ENCODE assay signal across 19 mouse cellular contexts in genomic region chr5:100585206-100585644, GRCm38 (mm10). TPM values are rescaled to one million over a fixed set of nuclear protein-coding genes. Genes with fewer than 3 reads are reported as not detected.
DNase-seq lines count a peak whose midpoint lies in the region; ATAC-seq and TF ChIP-seq lines count a peak whose summit lies in the region.
"Had no signal": no experiment of that assay in that cellular context is flagged by ENCODE, and none has a peak within 500 bp of the region (broad histone marks: within the 10 kb centered on the region; RNA-seq: fewer than 3 reads in every experiment).

No protein-coding gene starts in this region.

- DNase-seq in liver, postnatal 0 days: peak; percentile 26
- peak; percentile 81 for DNase-seq in CD4-positive, CD25-positive, alpha-beta regulatory T cell, adult 2 months (ENCODE audit: low read depth, low spot score)
- DNase-seq in heart, postnatal 36 days: no peak
- no peak for DNase-seq in heart, postnatal 25 days (ENCODE audit: low spot score)
- no peak for DNase-seq in midbrain, embryonic 14.5 days
- DNase-seq: adrenal gland, adult 2 months; cerebellum, postnatal 10 days; kidney, adult 8-10 months; kidney, postnatal 4 days; lung, postnatal 10 days had no signal

- H3K4me3 ChIP-seq in liver, postnatal 0 days (ENCODE audit: low read depth, low read length): no peak overlapping the region
- H3K4me3 ChIP-seq in liver, embryonic 12.5 days: no peak overlapping the region
- H3K4me3 ChIP-seq in midbrain, embryonic 14.5 days (replicated peaks; ENCODE audit: low read depth, low read length): no peak overlapping the region
- H3K4me3 ChIP-seq: embryonic facial prominence, embryonic 10.5 days; heart, embryonic 15.5 days; midbrain, embryonic 12.5 days; neural tube, embryonic 13.5 days had no signal

- H3K27ac ChIP-seq in liver, postnatal 0 days (ENCODE audit: low read depth): 0 out of 2 replicates have a peak overlapping the region, but pooled peaks have one; percentile 48
- no peak overlapping the region for H3K27ac ChIP-seq in liver, embryonic 12.5 days
- no peak overlapping the region for H3K27ac ChIP-seq in midbrain, embryonic 14.5 days (replicated peaks; ENCODE audit: low read depth, low read length)
- H3K27ac ChIP-seq: embryonic facial prominence, embryonic 10.5 days; heart, embryonic 15.5 days; hindbrain, embryonic 14.5 days; midbrain, embryonic 12.5 days; neural tube, embryonic 13.5 days had no signal

- TF ChIP-seq EP300 in liver, postnatal 0 days (IDR thresholded peaks at IDR 0.05; ENCODE audit: low read depth): no peak

- no peak overlapping the region for H3K9ac ChIP-seq in liver, postnatal 0 days (replicated peaks)
- H3K9ac ChIP-seq in liver, embryonic 12.5 days: no peak overlapping the region
- H3K9ac ChIP-seq in midbrain, embryonic 14.5 days (replicated peaks; ENCODE audit: low read length): no peak overlapping the region
- H3K9ac ChIP-seq: heart, embryonic 15.5 days; hindbrain, embryonic 14.5 days; midbrain, embryonic 12.5 days; neural tube, embryonic 13.5 days had no signal

- no peaks in the 10 kb centered on the region for H3K9me3 ChIP-seq in liver, postnatal 0 days (ENCODE audit: low read length)
- no peaks in the 10 kb centered on the region for H3K9me3 ChIP-seq in liver, embryonic 12.5 days (replicated peaks)
- H3K9me3 ChIP-seq in midbrain, embryonic 14.5 days (ENCODE audit: control insufficient read depth, low read length): no peaks in the 10 kb centered on the region
- H3K9me3 ChIP-seq: embryonic facial prominence, embryonic 10.5 days; heart, embryonic 15.5 days; midbrain, embryonic 12.5 days; neural tube, embryonic 13.5 days had no signal

- no peaks in the 10 kb centered on the region for H3K27me3 ChIP-seq in liver, postnatal 0 days (ENCODE audit: insufficient read depth, low read length)
- no peaks in the 10 kb centered on the region for H3K27me3 ChIP-seq in liver, embryonic 12.5 days (replicated peaks)
- no peaks in the 10 kb centered on the region for H3K27me3 ChIP-seq in midbrain, embryonic 14.5 days (ENCODE audit: control insufficient read depth, insufficient read depth, low read length)
- H3K27me3 ChIP-seq: heart, embryonic 15.5 days; midbrain, embryonic 12.5 days; neural tube, embryonic 13.5 days; Patski had no signal

- no peak for TF ChIP-seq CTCF in liver, postnatal 0 days (IDR thresholded peaks at IDR 0.05; ENCODE audit: low read depth)

- no peak overlapping the region for H3K4me2 ChIP-seq in liver, postnatal 0 days (ENCODE audit: low read depth, low read length)
- H3K4me2 ChIP-seq in liver, embryonic 12.5 days: no peak overlapping the region
- H3K4me2 ChIP-seq in midbrain, embryonic 14.5 days (ENCODE audit: low read length): no peak overlapping the region
- H3K4me2 ChIP-seq: heart, embryonic 15.5 days; hindbrain, embryonic 14.5 days; midbrain, embryonic 12.5 days; neural tube, embryonic 13.5 days had no signal

- H3K36me3 ChIP-seq in liver, postnatal 0 days (replicated peaks; ENCODE audit: insufficient read depth, low read length): no peaks in the 10 kb centered on the region
- H3K36me3 ChIP-seq in liver, embryonic 12.5 days: no peaks in the 10 kb centered on the region
- no peaks in the 10 kb centered on the region for H3K36me3 ChIP-seq in midbrain, embryonic 14.5 days (ENCODE audit: control insufficient read depth, insufficient read depth, low read length)
- H3K36me3 ChIP-seq: embryonic facial prominence, embryonic 10.5 days; heart, embryonic 15.5 days; midbrain, embryonic 12.5 days; neural tube, embryonic 13.5 days had no signal

- 36% methylated on average over 8 of the region's 8 CpGs for WGBS in liver, postnatal 0 days (ENCODE audit: insufficient replicate concordance)
- WGBS in liver, embryonic 12.5 days (ENCODE audit: insufficient replicate concordance): 43% methylated on average over 8 of the region's 8 CpGs
- 91% methylated on average over 8 of the region's 8 CpGs for WGBS in midbrain, embryonic 14.5 days

- intact Hi-C loops in heart, postnatal 36 days (cut with DNase I): no loop called here
- intact Hi-C loops in heart, postnatal 25 days (cut with DNase I): no loop called here

- ATAC-seq in liver, postnatal 0 days: peak; percentile 61
- ATAC-seq in liver, embryonic 12.5 days: no peak
- peak; percentile 92 to 93 for ATAC-seq in hematopoietic stem cell, adult 5-6 weeks (replicated peaks in 1 of 2; ENCODE audit: insufficient read depth in 1 of 2, low FRiP score in 2 of 2, low TSS enrichment in 1 of 2, low read depth in 1 of 2, poor library complexity in 2 of 2, severe bottlenecking in 2 of 2)
- ATAC-seq in neutrophil, adult 5-6 weeks (ENCODE audit: extremely low read depth, insufficient number of reproducible peaks, low FRiP score, poor library complexity, severe bottlenecking): peak; percentile 81
- ATAC-seq in midbrain, embryonic 14.5 days (ENCODE audit: low FRiP score, low TSS enrichment): no peak
- ATAC-seq: Patski had no signal

- H3K4me1 ChIP-seq in liver, postnatal 0 days (ENCODE audit: insufficient read depth): peaks cover 10% of the 10 kb centered on the region
- peaks cover 7% of the 10 kb centered on the region; the same call in 1 of the 2 replicates for H3K4me1 ChIP-seq in liver, embryonic 12.5 days
- H3K4me1 ChIP-seq in midbrain, embryonic 14.5 days (ENCODE audit: control insufficient read depth, insufficient read depth, low read length): no peaks in the 10 kb centered on the region
- H3K4me1 ChIP-seq: embryonic facial prominence, embryonic 10.5 days; heart, embryonic 15.5 days; midbrain, embryonic 12.5 days; neural tube, embryonic 13.5 days had no signal

RNA-seq across cellular contexts. Expression of gene Plac8, which starts 13.2 kb away (rescaled TPM):
- polyA plus RNA-seq in liver, postnatal 0 days (2015; fragmentation: Nextera tagmentation; extraction: Ambion mirVana): 104 and 109 TPM in 2 replicates
- 32.2 and 35.8 TPM in 2 replicates for polyA plus RNA-seq in liver, embryonic 12.5 days (2016; fragmentation: Nextera tagmentation; extraction: Ambion mirVana)
- 739 and 944 TPM in 2 replicates for total RNA-seq in hematopoietic stem cell, adult 5-6 weeks (2017)
- 276 and 287 TPM in 2 replicates for total RNA-seq in neutrophil, adult 5-6 weeks (2017)
- 1 to 10 TPM in 1 of 2 experiments, under 1 TPM in 1; 0.79 to 1.1 TPM for total RNA-seq in heart, postnatal 36 days (2021)
- total RNA-seq in heart, postnatal 25 days (2021): 1 to 10 TPM in 1 of 2 experiments, under 1 TPM in 1; 0.36 to 1.4 TPM
- polyA plus RNA-seq in midbrain, embryonic 14.5 days (2014; fragmentation: Nextera tagmentation; extraction: Ambion mirVana): 3.2 TPM in 1 of 2 replicates, not detected in the other

Comparison
In these comparisons a context has a peak if more than half of its experiments do, and no peak if none do; other contexts are left out.
1. ATAC-seq: peak in liver, postnatal 0 days (single experiment), hematopoietic stem cell, adult 5-6 weeks (2 of 2) and neutrophil, adult 5-6 weeks (single experiment); none in liver, embryonic 12.5 days (single experiment) and midbrain, embryonic 14.5 days (single experiment).
2. DNase-seq: peak in liver, postnatal 0 days (single experiment) and CD4-positive, CD25-positive, alpha-beta regulatory T cell, adult 2 months (single experiment); none in heart, postnatal 36 days (0 of 2), heart, postnatal 25 days (single experiment) and midbrain, embryonic 14.5 days (single experiment).
3. RNA of gene Plac8, which starts 13.2 kb away (total RNA-seq): 739 to 944 TPM in hematopoietic stem cell, adult 5-6 weeks and 276 to 287 TPM in neutrophil, adult 5-6 weeks; 0.36 to 1.4 TPM in heart, postnatal 25 days and 0.79 to 1.1 TPM in heart, postnatal 36 days; every median in the first group is over 100 times any median in the second.